Mouse (Mus musculus) urinary bladder, postnatal 4 days (tissue): Measurements from ENCODE around the gene Ptprs.
A peak's percentile ranks its signal among the peaks of the same experiment; 100 is the strongest.

ENCODE experiments used
- DNase-seq, 2 experiments: peaks; one replicate each; pipeline ENCODE4 v3.0.0; 2021 to 2022; ENCODE audit warnings: low spot score in 2 of 2

Ptprs gene

GRCm38 (mm10) chr17:56379281-56379834 is 96.9 kb downstream of the Ptprs start:
- DNase-seq = no peak

DNA sequence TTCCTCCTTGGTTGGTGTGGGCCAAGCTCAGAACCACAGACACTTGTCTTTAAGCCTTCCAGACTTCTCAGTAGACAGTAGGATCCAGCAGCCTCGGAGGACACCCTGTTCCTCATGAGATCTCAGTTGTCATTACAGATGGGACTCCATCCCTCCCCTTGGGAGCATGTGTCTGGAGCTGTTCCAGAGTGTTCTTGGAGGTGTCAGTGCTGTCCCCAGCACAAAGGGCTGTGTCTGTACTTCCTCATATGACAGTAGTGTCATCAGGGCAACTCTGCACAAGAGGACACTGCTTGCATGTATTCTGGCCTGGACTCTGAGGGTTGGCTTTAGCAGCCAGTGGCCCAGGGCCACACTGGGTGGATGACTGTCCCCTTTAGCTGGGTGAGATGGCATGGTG is 101.4 kb downstream of the Ptprs start:
- no peak for DNase-seq

DNA sequence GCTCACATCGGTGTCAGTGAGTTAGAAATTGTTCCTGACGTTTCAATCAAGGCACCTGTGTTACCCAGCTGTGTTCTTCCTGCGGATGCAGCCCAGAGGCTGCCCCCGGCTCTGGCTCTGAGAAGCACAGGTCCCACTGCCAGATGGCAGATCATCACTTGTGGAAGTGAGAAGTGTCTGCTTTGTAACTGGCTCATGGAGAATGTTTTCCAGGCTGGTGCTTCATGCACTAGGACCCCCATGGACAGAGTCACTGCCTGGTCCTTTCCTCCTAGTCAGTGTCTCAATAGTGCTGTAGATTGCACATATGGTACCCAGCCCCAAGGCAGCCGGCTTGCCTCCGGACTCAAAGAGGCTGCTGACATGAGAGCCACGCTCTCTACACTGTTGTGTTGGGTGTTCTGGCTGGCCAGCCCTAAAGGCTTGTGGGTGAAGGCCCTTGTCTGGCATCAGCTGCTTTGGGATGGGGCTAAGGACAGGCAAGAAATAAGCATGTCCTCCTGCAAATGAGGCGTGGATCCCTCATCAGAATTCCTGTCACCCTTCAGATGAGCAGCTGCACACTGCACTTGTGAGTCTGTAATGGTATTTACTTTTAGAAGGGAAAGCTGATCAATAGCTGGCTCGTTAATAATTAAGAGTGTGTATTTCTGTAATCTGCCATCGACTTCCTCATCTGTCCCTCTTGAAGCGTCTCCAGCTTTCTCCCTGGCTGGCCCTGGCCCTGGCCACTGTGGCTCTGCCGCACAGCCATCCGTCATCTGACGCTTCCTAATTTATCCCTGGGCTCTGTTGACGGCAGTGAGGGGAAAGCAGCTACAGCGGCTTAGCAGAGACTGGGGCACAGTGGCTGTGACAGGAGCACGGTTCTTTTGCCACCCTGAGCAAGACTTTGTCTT is 102.9 kb downstream of the Ptprs start:
- DNase-seq = no peak

- DNase-seq = no peak
Observed at GRCm38 (mm10) chr17:56372109-56372508, 104.2 kb downstream of the Ptprs start.

GRCm38 (mm10) chr17:56371029-56371660 is 105.1 kb downstream of the Ptprs start:
- peak in 1 of 2 experiments; percentile 27 for DNase-seq

GRCm38 (mm10) chr17:56370090-56370489 is 106.2 kb downstream of the Ptprs start:
- DNase-seq = no peak

DNA sequence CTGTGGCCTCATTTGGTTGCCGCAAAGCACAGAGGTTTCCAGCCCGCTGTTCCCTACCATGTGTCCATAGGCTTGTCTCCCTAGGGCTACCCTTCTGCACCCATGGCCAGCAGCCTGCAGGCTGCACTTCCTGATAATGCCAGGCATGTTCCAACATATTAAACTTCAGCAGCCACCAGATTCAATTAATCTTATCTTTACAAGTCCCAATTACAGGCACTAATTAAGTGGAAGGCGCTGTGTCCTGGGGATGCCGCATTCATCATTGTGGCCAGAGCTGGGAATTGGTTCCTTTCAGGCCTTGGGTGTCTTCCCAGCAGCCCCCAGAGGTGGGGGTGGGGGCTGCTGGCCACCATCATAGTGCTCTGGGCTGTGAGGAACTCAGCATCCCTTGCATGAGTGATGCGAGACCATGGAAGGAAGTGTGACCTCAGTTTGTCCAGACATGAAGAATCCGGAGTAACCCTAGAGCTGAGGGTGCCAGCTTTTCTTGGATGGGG is 107.9 kb downstream of the Ptprs start:
- DNase-seq = no peak

GRCm38 (mm10) chr17:56365791-56366673 is 110.3 kb downstream of the Ptprs start:
- no peak for DNase-seq
